Comparison of ENCODE assay signal across 11 mouse cellular contexts in the genomic region with DNA sequence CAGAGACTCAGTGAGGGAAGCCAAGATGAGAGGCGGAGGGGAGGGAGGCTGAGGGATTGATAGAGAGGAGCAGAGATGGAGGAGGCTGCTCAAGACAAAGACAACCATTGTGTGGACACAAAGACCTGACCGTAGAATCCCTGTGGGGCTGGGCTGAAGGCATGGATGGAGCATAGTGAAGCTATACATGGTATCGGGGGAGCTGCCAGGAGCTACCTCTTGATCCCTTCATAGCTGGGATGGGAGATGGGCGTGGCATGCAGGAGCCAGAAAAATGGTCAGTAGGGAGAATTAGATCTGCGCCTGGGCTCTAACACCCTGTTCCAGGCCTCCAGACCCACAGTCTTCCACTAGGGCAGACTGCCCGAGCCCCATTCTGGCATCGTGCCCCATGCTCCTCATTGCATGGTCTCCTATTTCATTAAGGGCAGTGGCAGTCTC. TPM values are rescaled to one million over a fixed set of nuclear protein-coding genes. Genes with fewer than 3 reads are reported as not detected.
DNase-seq lines count a peak whose midpoint lies in the region; ATAC-seq lines count a peak whose summit lies in the region.
"Had no signal": no experiment of that assay in that cellular context is flagged by ENCODE, and none has a peak within 500 bp of the region (broad histone marks: within the 10 kb centered on the region; RNA-seq: fewer than 3 reads in every experiment).

No protein-coding gene starts in this region.

- intact Hi-C loops in heart, postnatal 36 days (cut with DNase I): no loop called here

- H3K36me3 ChIP-seq in heart, embryonic 15.5 days: no peaks in the 10 kb centered on the region
- no peaks in the 10 kb centered on the region for H3K36me3 ChIP-seq in midbrain, embryonic 14.5 days (ENCODE audit: control insufficient read depth, insufficient read depth, low read length)
- no peaks in the 10 kb centered on the region for H3K36me3 ChIP-seq in midbrain, embryonic 15.5 days (replicated peaks)
- no peaks in the 10 kb centered on the region for H3K36me3 ChIP-seq in kidney, embryonic 16.5 days (ENCODE audit: insufficient read depth, low read length)
- H3K36me3 ChIP-seq: embryonic facial prominence, embryonic 12.5 days; kidney, embryonic 15.5 days had no signal

- H3K27me3 ChIP-seq in heart, embryonic 15.5 days: peaks cover 14% of the 10 kb centered on the region
- H3K27me3 ChIP-seq in midbrain, embryonic 14.5 days (ENCODE audit: control insufficient read depth, insufficient read depth, low read length): peaks cover 14% of the 10 kb centered on the region
- H3K27me3 ChIP-seq in midbrain, embryonic 15.5 days (replicated peaks): peaks cover 15% of the 10 kb centered on the region
- H3K27me3 ChIP-seq in kidney, embryonic 16.5 days (ENCODE audit: insufficient read depth, low read length): peaks cover 8% of the 10 kb centered on the region

- no peak overlapping the region for H3K4me2 ChIP-seq in heart, embryonic 15.5 days
- H3K4me2 ChIP-seq in midbrain, embryonic 14.5 days (ENCODE audit: low read length): no peak overlapping the region
- no peak overlapping the region for H3K4me2 ChIP-seq in midbrain, embryonic 15.5 days
- H3K4me2 ChIP-seq in kidney, embryonic 16.5 days (replicated peaks; ENCODE audit: low read depth, low read length): no peak overlapping the region
- H3K4me2 ChIP-seq: embryonic facial prominence, embryonic 12.5 days; kidney, embryonic 15.5 days had no signal

- H3K9ac ChIP-seq in heart, embryonic 15.5 days: no peak overlapping the region
- no peak overlapping the region for H3K9ac ChIP-seq in midbrain, embryonic 14.5 days (replicated peaks; ENCODE audit: low read length)
- H3K9ac ChIP-seq in midbrain, embryonic 15.5 days: no peak overlapping the region
- H3K9ac ChIP-seq in kidney, embryonic 16.5 days (replicated peaks; ENCODE audit: low read length): no peak overlapping the region
- H3K9ac ChIP-seq: embryonic facial prominence, embryonic 12.5 days; kidney, embryonic 15.5 days had no signal

- no peak overlapping the region for H3K4me3 ChIP-seq in heart, embryonic 15.5 days
- no peak overlapping the region for H3K4me3 ChIP-seq in midbrain, embryonic 14.5 days (replicated peaks; ENCODE audit: low read depth, low read length)
- no peak overlapping the region for H3K4me3 ChIP-seq in midbrain, embryonic 15.5 days
- no peak overlapping the region for H3K4me3 ChIP-seq in kidney, embryonic 16.5 days (ENCODE audit: low read length)
- H3K4me3 ChIP-seq: embryonic facial prominence, embryonic 12.5 days; kidney, embryonic 15.5 days had no signal

- 62% methylated on average over 7 of the region's 7 CpGs for WGBS in heart, embryonic 15.5 days
- WGBS in midbrain, embryonic 14.5 days: 57% methylated on average over 7 of the region's 7 CpGs
- WGBS in midbrain, embryonic 15.5 days: 64% methylated on average over 7 of the region's 7 CpGs
- 84% methylated on average over 7 of the region's 7 CpGs for WGBS in kidney, embryonic 16.5 days

- no peaks in the 10 kb centered on the region for H3K9me3 ChIP-seq in heart, embryonic 15.5 days (replicated peaks)
- no peaks in the 10 kb centered on the region for H3K9me3 ChIP-seq in midbrain, embryonic 14.5 days (ENCODE audit: control insufficient read depth, low read length)
- no peaks in the 10 kb centered on the region for H3K9me3 ChIP-seq in midbrain, embryonic 15.5 days
- no peaks in the 10 kb centered on the region for H3K9me3 ChIP-seq in kidney, embryonic 16.5 days (ENCODE audit: low read length)
- H3K9me3 ChIP-seq: embryonic facial prominence, embryonic 12.5 days; kidney, embryonic 15.5 days had no signal

- no peak for DNase-seq in heart, postnatal 36 days
- DNase-seq in midbrain, embryonic 14.5 days: peak; percentile 18
- peak; percentile 86 for DNase-seq in gastrocnemius, postnatal 10 days
- peak; percentile 83 for DNase-seq in skeletal muscle tissue, adult 2 months (ENCODE audit: low read depth, low spot score)
- DNase-seq: cerebellum, adult 11-12 months had no signal

- peaks cover 10% of the 10 kb centered on the region; the same call in 1 of the 2 replicates for H3K4me1 ChIP-seq in heart, embryonic 15.5 days (replicated peaks)
- H3K4me1 ChIP-seq in midbrain, embryonic 14.5 days (ENCODE audit: control insufficient read depth, insufficient read depth, low read length): peaks cover under 1% of the 10 kb centered on the region; the same call in 1 of the 2 replicates
- H3K4me1 ChIP-seq in midbrain, embryonic 15.5 days: no peaks in the 10 kb centered on the region
- H3K4me1 ChIP-seq in kidney, embryonic 16.5 days (ENCODE audit: insufficient read depth, low read length): peaks cover 5% of the 10 kb centered on the region; the same call in 1 of the 2 replicates

- peak; percentile 22; the same call in 1 of the 2 replicates for ATAC-seq in heart, embryonic 15.5 days (replicated peaks; ENCODE audit: insufficient number of reproducible peaks, insufficient read depth, low FRiP score, low read depth)
- no peak for ATAC-seq in midbrain, embryonic 14.5 days (ENCODE audit: low FRiP score, low TSS enrichment)
- ATAC-seq in midbrain, embryonic 15.5 days (replicated peaks): no peak; the same call in 1 of the 2 replicates
- no peak for ATAC-seq in kidney, embryonic 16.5 days (ENCODE audit: low FRiP score, low TSS enrichment)
- ATAC-seq in activated CD4-positive, CD25-positive, alpha-beta regulatory T cell, adult 4 months: no peak

- H3K27ac ChIP-seq in heart, embryonic 15.5 days: peak overlapping the region; percentile 33; the same call in 1 of the 2 replicates
- no peak overlapping the region for H3K27ac ChIP-seq in midbrain, embryonic 14.5 days (replicated peaks; ENCODE audit: low read depth, low read length)
- H3K27ac ChIP-seq in midbrain, embryonic 15.5 days: no peak overlapping the region
- no peak overlapping the region for H3K27ac ChIP-seq in kidney, embryonic 16.5 days (ENCODE audit: low read length)
- H3K27ac ChIP-seq: embryonic facial prominence, embryonic 12.5 days; kidney, embryonic 15.5 days had no signal

RNA-seq across cellular contexts. Expression of gene P2ry2, which starts 4.4 kb away (rescaled TPM):
- polyA plus RNA-seq in heart, embryonic 15.5 days (2015; fragmentation: Nextera tagmentation; extraction: Ambion mirVana): 2.2 and 3.5 TPM in 2 replicates
- total RNA-seq in heart, postnatal 36 days (2021): 10 to 100 TPM; 19.6 to 28.4 TPM
- polyA plus RNA-seq in midbrain, embryonic 14.5 days (2014; fragmentation: Nextera tagmentation; extraction: Ambion mirVana): 0.16 TPM in 1 of 2 replicates, not detected in the other
- polyA plus RNA-seq in midbrain, embryonic 15.5 days (2015; fragmentation: Nextera tagmentation; extraction: Ambion mirVana): 0.13 and 0.17 TPM in 2 replicates
- 10 to 100 TPM; 56.5 to 57.9 TPM for total RNA-seq in gastrocnemius, postnatal 10 days (2021)
- polyA plus RNA-seq in kidney, embryonic 16.5 days (2015; fragmentation: Nextera tagmentation; extraction: Ambion mirVana): 1.2 and 1.4 TPM in 2 replicates
- polyA plus RNA-seq in activated CD4-positive, CD25-positive, alpha-beta regulatory T cell, adult 4 months (2017; shearing (Covaris generic)): under 1 TPM in 1 of 2 experiments, not detected in 1; 0.23 TPM

RNA-seq across cellular contexts. Expression of gene P2ry6, which starts 42.6 kb away (rescaled TPM):
- 3.8 and 6.8 TPM in 2 replicates for polyA plus RNA-seq in heart, embryonic 15.5 days (2015; fragmentation: Nextera tagmentation; extraction: Ambion mirVana)
- total RNA-seq in heart, postnatal 36 days (2021): 1 to 10 TPM; 4.3 to 4.7 TPM
- 1.8 and 2.7 TPM in 2 replicates for polyA plus RNA-seq in midbrain, embryonic 14.5 days (2014; fragmentation: Nextera tagmentation; extraction: Ambion mirVana)
- polyA plus RNA-seq in midbrain, embryonic 15.5 days (2015; fragmentation: Nextera tagmentation; extraction: Ambion mirVana): 3.2 and 3.6 TPM in 2 replicates
- total RNA-seq in gastrocnemius, postnatal 10 days (2021): 1 to 10 TPM; 2.3 to 4.0 TPM
- 4.8 and 5.2 TPM in 2 replicates for polyA plus RNA-seq in kidney, embryonic 16.5 days (2015; fragmentation: Nextera tagmentation; extraction: Ambion mirVana)
- under 1 TPM in 1 of 2 experiments, not detected in 1; 0.32 TPM for polyA plus RNA-seq in activated CD4-positive, CD25-positive, alpha-beta regulatory T cell, adult 4 months (2017; shearing (Covaris generic))

Comparison
In these comparisons a context has a peak if more than half of its experiments do, and no peak if none do; other contexts are left out.
1. DNase-seq: peak in midbrain, embryonic 14.5 days (single experiment), gastrocnemius, postnatal 10 days (single experiment) and skeletal muscle tissue, adult 2 months (single experiment); none in heart, postnatal 36 days (0 of 2).